9 mouse cellular contexts compared by ENCODE assay signal in the genomic region with DNA sequence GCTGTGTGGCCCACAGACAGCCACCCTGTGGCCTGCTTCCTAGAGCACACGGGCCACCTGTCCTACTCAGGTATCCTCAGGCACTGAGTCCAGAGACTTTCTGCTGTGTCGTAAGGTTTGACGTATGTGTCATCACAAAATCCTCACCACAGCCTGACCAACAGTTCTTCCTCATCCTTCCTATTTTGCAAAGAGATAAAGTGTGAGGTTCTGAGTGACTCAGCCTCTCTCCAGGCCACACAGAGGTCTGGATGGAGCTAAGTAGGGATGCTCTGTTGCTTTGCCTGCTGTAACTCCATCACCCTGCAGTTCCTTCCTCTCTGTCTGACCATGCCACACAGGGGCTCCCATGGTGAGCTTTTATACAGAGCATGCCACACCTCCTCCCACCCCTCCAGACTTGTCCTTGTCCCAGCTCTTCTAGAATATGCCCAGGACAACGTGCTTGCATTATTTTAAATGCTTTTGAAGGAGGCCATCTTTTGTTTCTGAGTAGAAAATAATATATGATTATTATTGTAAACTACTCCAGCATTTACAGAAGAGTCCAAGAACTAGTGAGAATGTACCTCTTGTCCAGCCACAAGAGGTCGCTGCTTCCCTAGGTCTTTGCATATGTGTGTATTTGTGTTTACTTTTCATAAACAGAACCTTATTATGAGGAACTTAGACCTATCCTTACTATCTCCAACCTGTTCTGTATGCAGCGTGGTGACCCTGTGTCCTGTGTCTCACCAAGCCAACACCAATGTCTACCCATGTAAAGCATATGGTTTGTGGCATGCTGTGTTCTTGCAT. TPM values are rescaled to one million over a fixed set of nuclear protein-coding genes. Genes with fewer than 3 reads are reported as not detected.
DNase-seq lines count a peak whose midpoint lies in the region; ATAC-seq and TF ChIP-seq lines count a peak whose summit lies in the region.
"Had no signal": no experiment of that assay in that cellular context is flagged by ENCODE, and none has a peak within 500 bp of the region (broad histone marks: within the 10 kb centered on the region; RNA-seq: fewer than 3 reads in every experiment).

No protein-coding gene starts in this region.

- no peaks in the 10 kb centered on the region for H3K36me3 ChIP-seq in liver, adult 2 months (ENCODE audit: control insufficient read depth, insufficient read depth, low read length)
- no peaks in the 10 kb centered on the region for H3K36me3 ChIP-seq in liver, embryonic 11.5 days (ENCODE audit: control insufficient read depth, insufficient read depth, low read length)
- peaks cover 92% of the 10 kb centered on the region for H3K36me3 ChIP-seq in megakaryocyte, embryonic 14.5 days (replicated peaks; ENCODE audit: low read length)
- H3K36me3 ChIP-seq in forebrain, embryonic 11.5 days (ENCODE audit: control insufficient read depth, insufficient read depth, low read length): no peaks in the 10 kb centered on the region

- peak; percentile 21 for DNase-seq in embryo, embryonic 10.5 days (ENCODE audit: low spot score)
- no peak for DNase-seq in embryo, embryonic 11 days
- DNase-seq in liver, adult 2 months (ENCODE audit: extremely low read depth, low read depth, low spot score): peak; percentile 14
- no peak for DNase-seq in liver, embryonic 11.5 days (ENCODE audit: low spot score)
- DNase-seq in ZHBTc4 (ENCODE audit: low read depth, low spot score): peak; percentile 21
- no peak for DNase-seq in forebrain, embryonic 11.5 days (ENCODE audit: low spot score)
- DNase-seq in gastrocnemius, postnatal 14 days: no peak

- ATAC-seq in liver, embryonic 11.5 days (replicated peaks; ENCODE audit: low FRiP score): no peak
- ATAC-seq in forebrain, embryonic 11.5 days (replicated peaks; ENCODE audit: low FRiP score): no peak

- H3K4me2 ChIP-seq in liver, embryonic 11.5 days: no peak overlapping the region
- no peak overlapping the region for H3K4me2 ChIP-seq in forebrain, embryonic 11.5 days (ENCODE audit: low read depth, low read length, severe bottlenecking)

- no peak overlapping the region for H3K4me3 ChIP-seq in liver, adult 2 months (ENCODE audit: insufficient read depth, low read depth, low read length)
- no peak overlapping the region for H3K4me3 ChIP-seq in liver, embryonic 11.5 days (ENCODE audit: low read depth, low read length)
- peak overlapping the region; percentile 38 for H3K4me3 ChIP-seq in megakaryocyte, embryonic 14.5 days (replicated peaks)
- H3K4me3 ChIP-seq in forebrain, embryonic 11.5 days (ENCODE audit: low read depth, low read length): no peak overlapping the region
- H3K4me3 ChIP-seq: heart, embryonic 10.5 days had no signal

- H3K4me1 ChIP-seq in liver, adult 2 months (ENCODE audit: control insufficient read depth, insufficient read depth, low read length): no peaks in the 10 kb centered on the region
- peaks cover 3% of the 10 kb centered on the region; the same call in 1 of the 2 replicates for H3K4me1 ChIP-seq in liver, embryonic 11.5 days (replicated peaks; ENCODE audit: control insufficient read depth, insufficient read depth, low read length)
- H3K4me1 ChIP-seq in megakaryocyte, embryonic 14.5 days: peaks cover 74% of the 10 kb centered on the region
- no peaks in the 10 kb centered on the region for H3K4me1 ChIP-seq in forebrain, embryonic 11.5 days (replicated peaks; ENCODE audit: control insufficient read depth, insufficient read depth, low read length)

- TF ChIP-seq CTCF in liver, adult 2 months (IDR thresholded peaks at IDR 0.05; ENCODE audit: low read depth, low read length): no peak

- H3K27me3 ChIP-seq in liver, adult 2 months (ENCODE audit: control insufficient read depth, insufficient read depth, low read length): no peaks in the 10 kb centered on the region
- no peaks in the 10 kb centered on the region for H3K27me3 ChIP-seq in liver, embryonic 11.5 days (replicated peaks; ENCODE audit: control insufficient read depth, insufficient read depth, low read length)
- no peaks in the 10 kb centered on the region for H3K27me3 ChIP-seq in megakaryocyte, embryonic 14.5 days (replicated peaks)
- H3K27me3 ChIP-seq in forebrain, embryonic 11.5 days (ENCODE audit: control insufficient read depth, insufficient read depth, low read length): no peaks in the 10 kb centered on the region

- no peaks in the 10 kb centered on the region for H3K9me3 ChIP-seq in liver, embryonic 11.5 days (ENCODE audit: control insufficient read depth, low read length)
- no peaks in the 10 kb centered on the region for H3K9me3 ChIP-seq in megakaryocyte, embryonic 14.5 days
- H3K9me3 ChIP-seq in forebrain, embryonic 11.5 days (ENCODE audit: control insufficient read depth, low read length): no peaks in the 10 kb centered on the region
- H3K9me3 ChIP-seq: heart, embryonic 10.5 days had no signal

- H3K79me2 ChIP-seq in liver, adult 2 months (ENCODE audit: control insufficient read depth, insufficient read depth, low read length): no peaks in the 10 kb centered on the region

- no peak for TF ChIP-seq POLR2A in liver, adult 2 months (IDR thresholded peaks at IDR 0.05; ENCODE audit: extremely low read depth, insufficient read depth, low read length)

- intact Hi-C loops in gastrocnemius, postnatal 14 days (cut with DNase I; ENCODE audit: low total_unique reads): no loop called here

- H3K9ac ChIP-seq in liver, adult 2 months (ENCODE audit: low read depth, low read length): no peak overlapping the region
- H3K9ac ChIP-seq in liver, embryonic 11.5 days (ENCODE audit: low read depth, low read length): no peak overlapping the region
- H3K9ac ChIP-seq in forebrain, embryonic 11.5 days (ENCODE audit: low read length): no peak overlapping the region

- H3K27ac ChIP-seq in liver, adult 2 months (replicated peaks; ENCODE audit: insufficient read depth, low read depth, low read length): no peak overlapping the region
- no peak overlapping the region for H3K27ac ChIP-seq in liver, embryonic 11.5 days (ENCODE audit: low read depth, low read length)
- H3K27ac ChIP-seq in forebrain, embryonic 11.5 days (ENCODE audit: low read depth, low read length): no peak overlapping the region
- H3K27ac ChIP-seq: heart, embryonic 10.5 days had no signal

- 60% methylated on average over 6 of the region's 6 CpGs for WGBS in liver, adult 2 months
- 41% methylated on average over 6 of the region's 6 CpGs for WGBS in liver, embryonic 11.5 days
- WGBS in forebrain, embryonic 11.5 days: 62% methylated on average over 6 of the region's 6 CpGs

RNA-seq across cellular contexts. Expression of gene Alox5, which starts 43.3 kb away (rescaled TPM):
- under 0.01 and 0.09 TPM in 2 replicates for total RNA-seq in liver, adult 2 months (2014; rRNA removed)
- polyA plus RNA-seq in liver, adult 2 months (2012; rRNA removed): 0.07 TPM in 1 of 2 replicates, not detected in the other
- 9.0 and 10.4 TPM in 2 replicates for polyA plus RNA-seq in liver, embryonic 11.5 days (2014; fragmentation: Nextera tagmentation; extraction: Ambion mirVana)
- polyA plus RNA-seq in megakaryocyte, embryonic 14.5 days (2012; ENCODE audit: insufficient read depth, low replicate concordance): 43.4 and 50.4 TPM in 2 replicates
- 0.52 and 0.91 TPM in 2 replicates for polyA plus RNA-seq in forebrain, embryonic 11.5 days (2014; fragmentation: Nextera tagmentation; extraction: Ambion mirVana)
- total RNA-seq in gastrocnemius, postnatal 14 days (2021): 1 to 10 TPM; 1.3 to 2.4 TPM

Comparison
In these comparisons a context has a peak if more than half of its experiments do, and no peak if none do; other contexts are left out.
1. DNase-seq: peak in embryo, embryonic 10.5 days (single experiment), liver, adult 2 months (single experiment) and ZHBTc4 (single experiment); none in embryo, embryonic 11 days (single experiment), liver, embryonic 11.5 days (single experiment), forebrain, embryonic 11.5 days (single experiment) and gastrocnemius, postnatal 14 days (single experiment).